Mouse (Mus musculus): ENCODE measurements around the gene Neurl4.

- no peak for TF ChIP-seq CTCF (IDR thresholded peaks at IDR 0.05; ENCODE audit: borderline replicate concordance, extremely low read depth, insufficient read depth, insufficient read length)
- TF ChIP-seq POLR2A (IDR thresholded peaks at IDR 0.05; ENCODE audit: borderline replicate concordance, extremely low read depth, insufficient read depth, insufficient read length, poor library complexity, severe bottlenecking) = no peak
Measured at GRCm38 (mm10) chr11:69945216-69945615, 44.3 kb downstream of the Neurl4 start.
